Mouse (Mus musculus) adrenal gland, postnatal 14 days (tissue): Measurements from ENCODE around the gene Ccne1. TPM values are rescaled to one million over a fixed set of nuclear protein-coding genes. Genes with fewer than 3 reads are reported as not detected.

ENCODE experiments used
- DNase-seq: peaks from one replicate; pipeline ENCODE4 v3.0.0; 2021; ENCODE audit warnings: mixed read lengths
- total RNA-seq: library from RNA; stranded (reverse); gene quantifications from 2 replicates; pipeline ENCODE4 v1.2.3, GENCODE M21; 2021

Ccne1 gene
- total RNA-seq, 1 experiment from 2014 or later = 10.8 TPM

DNA sequence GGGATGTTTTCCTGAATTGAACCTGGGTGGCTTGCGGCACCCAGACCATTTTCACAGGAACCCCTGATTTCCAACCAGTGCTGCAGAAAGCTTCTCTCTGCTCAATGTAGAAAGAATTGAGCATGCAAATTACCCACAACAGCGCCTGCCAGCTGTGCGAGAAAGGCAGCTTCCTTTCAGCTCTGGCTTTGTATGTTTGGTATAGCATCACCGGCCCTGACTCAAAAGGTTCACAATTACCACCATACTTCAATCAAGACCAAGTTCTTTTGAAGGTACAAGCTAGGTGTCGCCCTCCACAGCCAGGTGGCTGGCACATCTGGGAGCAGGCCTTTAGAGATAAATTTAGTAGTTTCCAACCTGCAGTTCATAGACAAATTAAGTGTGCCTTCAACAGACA lies 3.2 kb downstream of the Ccne1 start:
- DNase-seq = no peak

DNA sequence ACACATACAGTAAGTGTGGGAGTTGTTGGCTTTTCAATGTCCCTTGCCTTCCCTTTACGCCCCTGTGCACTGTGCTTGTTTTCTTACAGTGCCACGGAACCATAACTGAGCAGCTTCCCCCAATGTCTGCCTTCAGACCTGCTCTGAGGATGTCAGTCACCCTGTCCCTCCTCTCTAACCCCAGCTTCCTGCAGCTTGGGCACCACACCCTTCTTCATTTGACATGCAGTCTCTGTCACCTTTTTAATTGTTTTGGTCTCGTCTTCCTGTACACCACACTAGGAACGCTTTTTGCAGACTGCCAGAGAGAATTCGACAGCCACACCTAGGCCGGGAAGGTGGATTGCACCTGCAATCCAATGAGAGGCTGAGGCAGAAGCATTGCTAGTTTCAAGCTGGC lies 13.0 kb downstream of the Ccne1 start:
- no peak for DNase-seq

DNA sequence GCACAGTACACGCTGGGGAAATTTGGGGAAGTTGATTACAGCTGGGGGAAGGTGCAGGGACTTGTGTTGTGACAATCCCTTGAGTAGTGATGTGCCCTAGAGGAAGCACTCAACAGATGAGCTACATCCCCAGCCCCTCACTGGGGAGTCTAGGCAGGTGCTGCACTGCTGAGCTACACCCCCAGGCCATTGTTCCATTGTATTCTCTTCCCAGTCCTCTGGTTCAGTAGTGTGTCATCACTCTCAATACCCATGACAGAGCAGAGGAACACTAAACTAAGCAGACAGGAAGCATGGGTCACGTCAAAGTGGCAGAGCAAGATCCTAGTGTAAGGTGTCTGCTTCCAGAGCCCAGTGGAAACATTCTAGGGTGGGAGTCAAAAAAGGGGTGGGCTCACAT lies 14.2 kb downstream of the Ccne1 start:
- no peak for DNase-seq

DNA sequence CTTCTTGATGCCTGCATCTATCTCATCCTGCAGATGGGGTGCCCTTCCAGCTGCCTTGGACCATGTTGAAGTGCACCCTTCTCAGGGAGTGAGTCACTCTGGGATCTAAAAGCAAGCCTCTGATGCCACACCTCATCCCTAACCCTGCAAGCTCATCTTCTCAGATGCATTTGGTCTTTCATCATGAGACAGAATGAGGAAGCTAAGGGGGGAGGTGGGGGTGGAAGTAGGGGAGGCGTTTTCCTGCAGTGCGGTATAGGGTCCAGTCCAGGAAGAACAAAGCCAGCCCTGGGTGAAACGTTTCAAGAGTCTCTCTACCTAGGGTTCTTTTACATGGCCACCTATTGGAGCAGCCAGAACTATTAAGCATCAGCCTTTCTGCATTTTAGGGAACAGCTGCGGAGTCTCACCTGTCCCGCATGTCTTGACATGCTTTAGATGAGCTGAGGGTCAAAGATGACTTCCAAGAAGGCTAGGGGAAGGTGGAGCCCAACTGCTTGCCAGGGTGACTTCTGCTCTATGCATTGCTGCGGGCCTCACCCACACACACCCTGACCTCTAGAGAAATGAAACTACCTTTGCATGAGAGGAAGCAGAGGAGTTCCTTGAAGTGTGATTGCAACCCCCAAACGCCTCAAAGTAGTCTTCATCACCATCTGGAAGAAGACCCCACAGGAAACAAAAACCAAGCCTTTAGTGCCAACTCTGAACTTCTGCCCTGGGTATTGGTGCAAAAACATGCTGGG lies 17.2 kb downstream of the Ccne1 start:
- DNase-seq = no peak

DNA sequence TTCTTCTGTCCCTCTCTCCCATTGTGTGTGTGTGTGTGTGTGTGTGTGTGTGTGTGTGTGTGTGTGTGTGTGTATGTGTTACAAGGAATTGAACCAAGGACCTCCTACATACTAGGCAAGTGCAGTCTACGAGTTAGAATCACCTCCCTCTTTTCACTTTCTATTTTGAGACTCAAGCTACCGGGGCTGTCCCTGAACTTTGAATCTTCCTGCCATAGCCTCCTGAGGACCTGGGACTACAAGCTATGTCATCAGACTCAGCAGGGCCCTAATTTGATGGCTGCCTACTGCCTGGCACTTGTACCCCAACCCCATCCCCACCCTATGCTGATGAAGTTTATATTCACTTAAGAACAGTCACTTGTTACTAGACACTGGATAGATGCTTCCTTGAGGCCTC lies 18.9 kb downstream of the Ccne1 start:
- DNase-seq = no peak

DNA sequence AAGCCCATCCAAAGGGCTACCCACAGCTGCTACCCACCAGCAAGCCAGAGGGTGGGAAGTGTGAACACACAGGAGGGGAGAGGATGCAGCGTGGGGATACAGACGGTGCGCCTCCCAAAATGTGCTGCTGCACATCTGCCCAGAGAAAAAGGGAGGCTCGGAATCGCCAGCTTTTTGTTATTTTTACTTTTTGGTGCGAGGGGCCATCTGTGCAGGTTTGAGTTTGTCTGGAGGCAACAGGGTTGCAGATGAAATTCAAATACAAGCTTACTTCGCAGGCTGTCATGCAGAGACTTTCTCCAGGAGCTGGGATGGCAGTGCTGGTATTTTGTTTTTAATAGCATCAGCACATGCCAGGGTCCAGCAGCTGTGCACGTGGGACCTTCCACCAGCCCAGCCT lies 19.5 kb downstream of the Ccne1 start:
- no peak for DNase-seq

DNA sequence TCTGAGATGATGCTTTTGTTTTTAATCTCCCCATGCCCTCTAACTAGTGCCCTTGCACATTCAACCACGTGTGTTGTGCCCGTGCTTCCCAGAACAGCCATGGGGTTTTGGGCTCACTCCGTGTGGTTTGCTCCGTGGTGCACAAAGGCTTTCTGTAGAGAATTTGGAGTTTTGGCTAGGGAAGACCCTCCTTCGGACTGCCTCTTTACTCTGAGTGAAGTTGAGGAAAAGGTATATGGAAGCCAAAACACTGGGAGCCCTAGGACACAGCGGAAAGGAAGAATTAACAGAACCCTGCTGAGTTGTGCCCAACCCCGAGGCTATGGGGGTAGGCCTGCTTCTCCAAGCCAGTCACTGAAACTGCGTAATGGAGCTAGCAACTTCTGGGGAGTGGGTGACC lies 20.9 kb downstream of the Ccne1 start:
- DNase-seq = no peak

DNA sequence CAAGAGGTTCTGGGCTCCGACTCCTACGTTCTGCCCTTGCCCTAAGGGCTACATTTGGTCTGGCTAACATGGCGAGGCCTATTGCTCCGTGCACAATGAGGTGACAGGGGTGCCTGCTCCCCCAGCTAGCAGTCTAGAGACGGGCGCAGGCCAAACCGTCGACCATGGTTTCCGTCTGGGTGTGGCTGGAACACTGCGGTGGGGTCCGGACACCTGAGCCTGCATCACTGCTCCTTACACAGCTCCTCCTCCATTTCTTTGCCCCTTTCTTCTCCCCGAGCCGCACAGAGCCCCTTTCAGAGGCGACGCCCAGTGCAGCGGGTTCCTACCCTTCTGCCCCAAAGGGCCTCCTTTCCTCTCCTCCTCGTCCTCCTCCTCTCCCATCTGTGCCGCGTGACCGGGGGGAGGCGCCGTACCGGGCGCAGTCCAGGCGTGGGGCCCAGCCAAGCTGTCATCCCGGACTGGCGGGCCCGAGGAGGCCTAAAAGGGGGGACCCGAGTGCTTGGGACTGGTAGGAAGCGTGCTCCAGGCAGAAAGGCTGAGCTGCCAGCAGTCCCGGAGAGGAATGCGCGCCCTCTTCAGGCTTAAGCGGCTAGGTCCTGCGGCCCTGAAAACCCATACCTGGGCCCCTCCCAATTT lies 21.6 kb downstream of the Ccne1 start:
- DNase-seq = peak; percentile 77

DNA sequence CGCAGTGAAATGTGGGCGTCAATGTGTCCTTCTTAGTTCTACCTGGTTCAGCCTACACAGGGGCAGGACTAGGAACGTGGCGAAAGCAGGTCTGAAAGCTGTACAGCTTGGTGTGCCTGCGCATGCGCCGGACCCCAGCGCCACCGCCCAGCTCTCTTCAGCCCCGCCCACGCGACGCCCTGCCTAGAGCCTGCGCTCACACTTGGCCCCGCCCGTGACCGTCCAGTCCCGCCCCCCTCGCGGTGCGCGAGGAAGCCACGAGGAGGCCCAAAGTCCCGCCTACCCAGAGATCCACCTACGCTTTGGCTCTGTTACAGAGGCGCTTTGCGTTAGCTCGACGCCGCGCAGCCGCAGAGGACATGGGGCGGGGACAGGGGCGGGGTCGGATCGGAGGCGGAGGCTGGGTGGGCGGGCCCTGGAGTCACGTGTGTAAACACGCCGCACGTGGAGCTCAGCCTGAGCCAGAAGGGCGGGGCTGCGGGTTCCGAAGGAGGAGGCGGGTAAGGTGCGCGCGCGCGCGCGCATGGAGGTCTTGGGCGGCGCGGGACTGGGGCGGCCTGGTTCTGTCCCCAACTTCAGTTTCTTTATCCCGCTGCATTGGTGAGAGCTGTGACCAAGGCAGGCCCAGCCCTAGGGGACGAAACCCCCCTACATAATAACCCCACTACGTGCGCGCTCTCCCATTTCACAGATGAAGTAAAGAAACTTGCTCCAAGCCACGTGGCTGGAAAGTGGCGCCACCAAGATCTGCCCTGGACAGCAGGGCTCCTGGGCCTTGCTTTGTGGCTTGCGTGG lies 22.4 kb downstream of the Ccne1 start:
- DNase-seq = peak; percentile 100

DNA sequence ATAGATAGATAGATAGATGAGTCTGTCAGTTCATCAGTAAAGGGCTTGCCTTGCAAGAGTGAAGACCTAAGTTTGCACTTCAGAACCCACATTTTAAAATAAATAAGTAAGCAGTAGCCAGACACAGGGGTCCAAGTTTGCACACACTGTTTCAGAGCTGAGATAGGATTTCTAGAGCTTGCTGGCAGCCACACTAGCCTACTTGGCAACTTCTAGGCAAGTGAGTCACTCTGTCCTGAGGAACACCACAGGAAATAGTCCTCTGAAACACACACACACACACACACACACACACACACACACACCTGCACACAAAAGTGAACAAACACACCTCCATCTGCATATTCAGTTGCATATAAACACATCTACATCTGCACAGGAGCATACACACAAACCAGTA lies 24.4 kb downstream of the Ccne1 start:
- no peak for DNase-seq

DNA sequence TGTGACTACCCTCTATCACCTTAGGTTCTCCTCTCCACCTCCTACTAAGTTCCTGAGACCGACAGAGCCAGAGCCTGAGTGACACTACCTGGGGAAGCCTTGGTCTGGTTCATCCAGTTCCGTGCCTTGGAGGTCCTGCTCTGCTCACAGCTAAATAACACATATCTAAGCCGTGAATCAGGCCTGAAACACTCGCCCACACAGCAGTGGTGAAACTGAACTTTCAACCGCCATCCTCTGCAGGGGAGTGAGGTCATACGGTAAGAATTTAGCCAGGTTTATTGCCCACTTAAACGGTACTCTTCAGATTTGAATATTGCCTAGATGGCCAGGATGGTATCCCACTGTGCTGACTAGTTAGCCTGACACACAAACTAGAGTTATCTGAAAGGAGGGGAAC lies 30.1 kb downstream of the Ccne1 start:
- DNase-seq = no peak

DNA sequence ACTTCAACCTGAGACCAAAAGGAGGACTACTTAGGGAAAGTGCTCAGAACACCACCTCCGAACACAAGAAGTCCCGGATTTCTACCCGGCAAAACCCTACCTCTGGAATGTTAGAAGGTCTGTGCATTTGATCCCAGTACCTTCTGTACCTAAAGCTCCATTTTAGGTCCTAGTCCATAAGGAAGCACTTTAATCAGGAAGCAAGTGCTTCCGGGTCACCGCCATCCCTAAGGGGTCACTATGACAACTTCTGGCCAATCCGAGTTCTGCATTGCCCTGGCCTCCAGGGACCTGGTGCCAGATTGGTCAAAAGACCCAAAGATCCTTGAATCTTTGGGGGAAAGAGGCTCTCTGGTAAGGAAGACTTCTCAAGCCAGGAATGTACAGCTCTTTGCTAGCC lies 31.8 kb downstream of the Ccne1 start:
- DNase-seq = no peak

DNA sequence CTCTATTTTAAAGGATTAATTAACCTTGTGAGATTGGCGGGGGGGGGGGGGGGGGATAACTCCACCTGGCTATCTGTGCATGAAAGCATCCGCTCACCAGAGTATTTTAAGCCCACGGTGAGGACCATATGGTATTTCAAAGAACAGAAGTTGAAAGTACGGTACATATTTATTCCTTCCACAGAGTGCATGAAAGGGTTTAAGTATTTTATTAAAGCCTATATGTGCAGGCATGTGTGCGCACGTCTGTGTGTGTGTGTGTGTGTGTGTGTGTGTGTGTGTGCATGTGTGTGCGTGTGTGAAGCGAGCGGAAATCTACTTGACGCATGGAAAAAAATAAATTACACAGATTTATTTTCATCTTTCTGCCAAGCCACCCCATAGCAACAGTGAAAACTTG lies 32.4 kb downstream of the Ccne1 start:
- DNase-seq = no peak

DNA sequence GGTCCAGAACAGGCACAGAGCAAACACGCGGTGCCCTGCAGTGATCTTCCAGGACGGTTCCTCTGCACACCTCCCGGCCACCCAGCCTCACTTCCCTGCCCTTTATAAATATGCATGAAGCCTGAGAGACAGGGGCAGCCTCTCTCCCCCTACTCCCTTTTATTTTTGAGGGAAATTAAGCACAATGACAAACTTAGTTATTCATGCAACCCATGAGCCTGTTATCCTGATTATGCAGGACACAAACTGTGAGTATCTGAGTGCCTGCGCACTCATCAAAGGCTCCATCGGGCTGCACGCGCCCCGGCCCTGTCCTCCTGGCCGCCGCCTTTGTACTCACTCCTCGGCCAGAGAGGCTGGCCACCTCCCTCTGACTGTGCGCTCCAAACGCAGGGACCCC lies 32.8 kb downstream of the Ccne1 start:
- DNase-seq = no peak

DNA sequence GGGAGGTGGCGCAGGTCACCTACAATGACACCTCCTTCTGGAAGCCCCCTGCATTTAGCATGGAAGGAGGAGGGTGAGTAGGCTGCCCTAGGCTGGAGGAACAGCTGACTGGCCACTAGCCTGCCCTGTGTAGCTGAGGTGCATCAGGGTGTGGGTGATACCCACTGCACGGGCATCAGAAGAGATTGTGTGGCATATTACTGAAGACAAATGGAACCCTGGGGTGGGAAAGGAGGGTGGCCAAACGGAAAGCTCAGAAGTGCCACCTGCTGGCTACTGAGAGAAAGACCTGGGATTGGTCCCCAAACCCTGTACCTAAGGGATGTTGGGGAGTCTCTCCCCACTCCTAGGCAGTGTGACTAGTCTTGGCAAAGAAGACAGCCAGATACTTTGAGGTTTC lies 33.6 kb downstream of the Ccne1 start:
- DNase-seq = peak; percentile 66

DNA sequence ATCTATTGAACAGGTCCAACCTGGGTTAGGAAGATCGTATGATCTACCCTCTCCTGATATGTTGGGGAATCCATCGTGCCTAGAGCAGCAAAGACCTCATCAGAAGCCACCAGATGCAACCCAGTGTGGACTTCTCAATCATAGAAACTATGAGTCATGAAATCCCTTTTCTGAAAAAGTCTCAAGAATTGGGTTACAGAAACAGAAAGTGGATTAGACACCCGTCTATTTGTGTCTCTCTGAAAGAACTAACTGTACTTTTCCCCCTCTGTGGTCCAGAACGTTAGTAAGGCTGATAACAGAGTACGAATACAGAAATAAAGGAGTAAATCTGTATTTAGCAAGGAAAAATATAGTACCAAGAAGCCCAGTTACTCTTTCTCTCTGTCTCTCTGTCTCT lies 36.3 kb downstream of the Ccne1 start:
- DNase-seq = no peak

DNA sequence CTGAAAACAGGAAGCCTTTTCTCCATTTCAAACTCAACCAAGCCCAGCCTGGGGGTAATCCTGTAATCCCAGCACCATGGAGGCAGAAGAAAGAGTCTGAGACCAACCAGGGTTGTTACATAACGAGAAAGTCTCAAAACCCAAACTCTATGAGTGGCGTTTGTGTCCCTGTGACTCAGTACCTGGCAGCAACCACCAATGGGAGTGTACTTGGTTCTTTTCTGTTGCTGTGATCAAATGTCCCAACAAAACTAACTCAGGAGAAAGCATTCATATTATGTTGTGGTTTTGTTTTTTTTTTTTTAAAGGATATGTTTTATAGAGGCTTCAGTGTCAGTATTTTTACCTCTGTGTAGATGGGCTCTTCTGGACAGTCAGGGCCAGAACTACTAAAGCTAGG lies 36.7 kb downstream of the Ccne1 start:
- no peak for DNase-seq

DNA sequence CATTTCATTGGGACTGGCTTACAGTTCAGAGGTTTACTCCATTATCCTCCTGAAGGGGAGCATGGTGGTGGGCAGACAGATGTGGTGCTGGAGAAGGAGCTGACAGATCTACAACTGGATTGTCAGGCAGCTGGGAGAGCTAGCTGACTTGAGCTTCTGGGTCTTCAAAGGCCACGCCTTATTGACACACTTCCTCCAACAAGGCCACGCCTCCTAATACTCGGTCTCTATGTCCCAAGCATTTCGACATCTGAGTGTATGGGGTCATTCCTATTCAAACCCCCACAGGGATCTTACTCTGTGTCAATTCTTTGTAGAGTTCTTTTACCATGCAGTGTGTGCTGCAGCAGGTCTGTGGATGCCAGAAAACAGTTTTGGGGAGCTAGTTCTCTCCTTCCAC lies 42.9 kb downstream of the Ccne1 start:
- no peak for DNase-seq

DNA sequence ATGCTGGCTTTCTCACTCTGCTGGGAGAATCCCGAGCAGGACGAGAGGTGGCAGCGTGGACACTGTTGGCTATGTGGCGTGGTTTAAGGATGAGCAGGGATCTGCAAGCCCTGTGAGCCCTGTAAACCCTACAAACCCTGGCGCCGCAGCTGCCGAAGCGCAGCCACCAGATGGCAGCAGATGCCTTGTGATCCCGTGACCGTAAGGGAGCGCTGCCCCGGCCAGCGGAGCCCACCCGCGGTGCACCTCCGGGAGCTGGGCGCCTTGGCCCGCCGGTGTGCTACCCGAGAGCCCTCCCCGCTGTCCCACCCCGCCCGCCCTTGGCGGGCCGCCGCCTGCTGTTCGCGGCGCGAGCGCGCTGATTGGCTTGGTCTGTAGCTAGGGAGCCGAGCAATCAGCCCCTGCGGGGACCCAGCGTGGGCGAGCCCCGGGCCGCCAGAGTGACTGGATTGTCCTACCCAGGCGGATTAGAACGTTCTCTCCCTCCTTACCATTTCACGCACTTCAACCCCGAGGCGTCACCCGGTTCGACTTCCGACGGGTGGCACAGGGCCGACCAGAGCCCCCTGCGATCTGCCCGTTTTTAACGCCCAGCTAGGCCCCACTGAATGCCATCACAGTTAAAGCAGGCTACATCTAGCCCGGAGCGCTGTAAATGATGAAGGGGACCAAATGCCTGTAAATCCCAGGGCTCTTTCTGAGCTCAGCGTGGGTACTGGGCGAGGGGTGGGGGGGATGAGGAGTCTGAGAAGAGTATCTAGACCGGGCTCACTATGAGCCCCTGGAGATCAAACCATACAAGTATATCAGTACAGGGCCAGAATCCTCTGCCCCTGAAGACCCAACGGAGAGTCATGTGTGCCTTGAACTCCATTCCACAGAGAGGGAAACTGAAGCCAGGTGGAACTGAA lies 46.0 kb downstream of the Ccne1 start:
- DNase-seq = peak; percentile 92

DNA sequence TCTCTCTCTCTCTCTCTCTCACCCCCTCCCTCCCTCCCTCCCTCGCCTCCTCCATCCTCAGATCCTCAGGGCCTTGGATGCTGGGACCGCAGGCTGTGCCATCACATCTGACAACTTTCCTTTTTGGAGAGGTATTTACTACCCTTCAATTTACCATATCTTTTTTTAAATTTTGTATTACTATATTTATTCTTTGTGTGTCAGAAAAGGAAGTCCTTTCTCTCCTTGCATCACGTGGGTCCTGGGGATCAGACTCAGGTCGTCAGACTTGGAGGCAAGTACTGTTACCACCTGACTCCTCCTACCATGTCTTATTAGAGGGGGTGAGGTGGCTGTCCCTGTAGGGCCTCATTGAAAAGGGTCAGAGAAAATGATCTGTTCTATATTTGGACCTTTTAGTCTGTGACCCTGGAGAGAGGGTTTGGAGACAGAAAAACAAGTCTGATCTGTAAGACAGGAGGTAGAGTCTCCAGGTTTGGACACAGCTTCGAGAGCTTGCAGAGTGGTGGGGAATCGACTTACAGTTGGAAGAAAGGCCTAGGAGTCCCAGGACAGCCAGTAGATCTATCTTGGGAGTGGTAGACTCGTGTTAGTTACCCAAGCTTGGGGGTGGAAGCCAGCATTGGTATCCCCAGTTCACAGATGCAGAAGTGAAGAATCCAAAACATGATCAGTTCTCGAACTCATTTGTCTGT lies 47.6 kb downstream of the Ccne1 start:
- no peak for DNase-seq

DNA sequence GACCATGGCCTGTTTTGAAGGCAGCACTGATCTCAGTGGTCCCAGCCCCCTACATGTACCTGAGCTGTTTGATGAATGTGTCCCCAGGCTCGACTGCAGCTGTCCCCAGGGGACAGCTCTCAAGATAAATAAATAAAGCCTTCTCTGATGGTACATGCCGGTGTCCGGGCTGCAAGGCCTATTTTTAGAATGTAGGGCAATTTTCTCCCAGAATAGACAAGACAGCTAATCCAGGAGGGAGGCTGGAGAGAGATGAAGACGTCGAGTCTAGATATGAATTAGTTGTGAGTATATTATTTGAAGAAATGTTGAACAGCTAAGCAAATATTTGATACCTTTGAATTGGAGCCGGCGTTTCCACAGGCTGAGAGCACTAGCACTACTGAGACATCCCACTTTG lies 48.2 kb downstream of the Ccne1 start:
- DNase-seq = no peak

DNA sequence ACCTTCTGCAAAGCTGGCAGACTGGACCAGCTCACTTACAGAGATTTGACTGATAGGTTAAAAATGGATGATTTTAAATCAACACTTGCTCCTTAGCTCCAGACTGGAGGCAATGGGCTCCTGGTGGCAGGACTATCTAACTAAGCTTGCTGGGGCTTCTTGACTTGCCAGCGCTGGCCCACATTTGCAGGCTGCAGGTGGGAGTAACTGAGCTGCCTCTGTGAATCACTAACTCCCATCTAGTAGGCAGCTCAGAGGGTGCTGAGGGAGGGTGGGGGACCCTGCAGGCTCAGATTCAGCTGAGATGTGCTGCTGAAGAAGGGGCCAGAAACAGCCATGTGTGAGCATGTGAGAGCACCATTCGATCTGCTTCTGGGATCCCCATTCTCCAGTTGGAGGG lies 51.3 kb downstream of the Ccne1 start:
- DNase-seq = no peak
